Mouse (Mus musculus): ENCODE measurements at regions not wholly inside any gene's neighbourhood (a gene's known extent, or its start where the extent isn't known, plus 50 kb on each side); places are given as distances from the start of the nearest gene placed in this dataset.

- no peak for DNase-seq (ENCODE audit: low read depth, low spot score)
Observed at GRCm38 (mm10) chr9:94589672-94590071, 51.8 kb upstream of the 1190002N15Rik start.

GRCm38 (mm10) chr9:94604993-94605392 is 64.7 kb upstream of the Slc9a9 start:
- no peak for DNase-seq (ENCODE audit: low read depth, low spot score)

GRCm38 (mm10) chr9:94606422-94606821 is 63.3 kb upstream of the Slc9a9 start:
- no peak for DNase-seq (ENCODE audit: low read depth, low spot score)

- no peak for DNase-seq (ENCODE audit: low read depth, low spot score)
Observed at GRCm38 (mm10) chr9:94607011-94607749, 62.5 kb upstream of the Slc9a9 start.

- DNase-seq (ENCODE audit: low read depth, low spot score): no peak
Observed at GRCm38 (mm10) chr9:94607750-94608106, 62.0 kb upstream of the Slc9a9 start.

GRCm38 (mm10) chr9:94610101-94610500 is 59.6 kb upstream of the Slc9a9 start:
- no peak for DNase-seq (ENCODE audit: low read depth, low spot score)

GRCm38 (mm10) chr9:94610600-94611337 is 58.9 kb upstream of the Slc9a9 start:
- DNase-seq (ENCODE audit: low read depth, low spot score): no peak

- peak; percentile 43 for DNase-seq (ENCODE audit: low read depth, low spot score)
Observed at GRCm38 (mm10) chr9:94613891-94614671, 55.6 kb upstream of the Slc9a9 start.

GRCm38 (mm10) chr9:94615205-94615604 is 54.5 kb upstream of the Slc9a9 start:
- DNase-seq (ENCODE audit: low read depth, low spot score): no peak

- DNase-seq (ENCODE audit: low read depth, low spot score): no peak
Observed at GRCm38 (mm10) chr9:94618079-94618786, 51.5 kb upstream of the Slc9a9 start.
